Mouse (Mus musculus): ENCODE measurements around the gene Fcgr1.
"Not testable (repeated sequence)": the region's sequence is repeated elsewhere in the genome, so short reads cannot be mapped to it uniquely, and the experiment has no call there.

Fcgr1 gene

DNA sequence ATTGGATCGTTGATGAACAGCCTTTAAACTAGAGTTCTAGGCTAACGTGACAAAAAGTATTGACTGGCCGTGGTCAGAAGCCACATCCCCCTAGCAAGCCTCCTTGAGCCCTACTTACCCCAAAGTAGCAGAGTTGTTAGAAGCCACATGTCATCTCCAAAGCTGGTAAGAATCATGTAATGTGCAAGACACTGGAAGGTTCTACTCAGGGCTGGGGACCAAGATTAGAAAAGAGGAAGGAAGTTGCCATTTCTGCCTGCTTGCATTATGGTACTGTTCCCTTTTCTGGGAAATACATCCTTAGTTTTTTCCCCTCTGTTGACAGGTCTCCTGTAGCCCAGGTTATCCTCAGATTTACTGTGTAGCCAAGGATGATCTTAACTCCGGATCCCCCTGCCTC is at the start of gene Fcgr1:
Gene Fcgr1 (minus strand): TSS at position 183 of the 400 bp plus-strand sequence.
- peak; percentile 99 for DNase-seq (ENCODE audit: extremely low read depth, low read depth)

DNA sequence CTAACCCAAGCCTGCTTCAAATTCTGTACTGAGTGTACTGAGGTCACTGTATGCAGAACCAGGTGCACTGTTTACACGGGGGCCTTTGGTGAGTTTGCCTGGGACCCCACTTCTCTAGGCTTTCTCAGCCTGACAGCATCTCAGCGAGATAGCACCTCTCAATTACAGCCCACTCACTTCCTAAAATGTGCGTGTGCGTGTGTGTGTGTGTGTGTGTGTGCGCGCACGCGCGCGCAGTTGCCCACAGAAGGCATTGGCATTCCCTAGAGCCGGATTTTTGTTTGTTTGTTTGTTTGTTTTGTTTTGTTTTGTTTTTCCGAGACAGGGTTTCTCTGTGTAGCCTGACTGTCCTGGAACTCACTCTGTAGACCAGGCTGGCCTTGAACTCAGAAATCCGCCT is 48.9 kb upstream of the Fcgr1 start:
- DNase-seq (ENCODE audit: extremely low read depth, low read depth), result not testable (repeated sequence)

DNA sequence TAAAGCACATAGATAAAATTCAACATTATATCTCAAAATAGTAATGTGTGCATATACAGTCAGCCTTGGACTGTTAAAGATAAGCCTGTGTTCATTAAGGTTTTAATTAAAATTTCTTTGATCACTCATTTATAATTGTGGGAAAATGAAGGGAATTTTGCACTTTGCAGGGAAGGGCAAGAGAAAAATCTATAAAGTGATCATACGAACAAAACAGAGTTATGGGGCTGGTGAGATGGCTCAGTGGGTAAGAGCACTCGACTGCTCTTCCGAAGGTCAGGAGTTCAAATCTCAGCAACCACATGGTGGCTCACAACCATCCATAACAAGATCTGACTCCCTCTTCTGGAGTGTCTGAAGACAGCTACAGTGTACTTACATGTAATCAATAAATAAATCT is 48.3 kb upstream of the Fcgr1 start:
- DNase-seq (ENCODE audit: extremely low read depth, low read depth), result not testable (repeated sequence)

GRCm38 (mm10) chr3:96340611-96341312 is 47.0 kb upstream of the Fcgr1 start:
- peak; percentile 89 for DNase-seq (ENCODE audit: extremely low read depth, low read depth)

DNA sequence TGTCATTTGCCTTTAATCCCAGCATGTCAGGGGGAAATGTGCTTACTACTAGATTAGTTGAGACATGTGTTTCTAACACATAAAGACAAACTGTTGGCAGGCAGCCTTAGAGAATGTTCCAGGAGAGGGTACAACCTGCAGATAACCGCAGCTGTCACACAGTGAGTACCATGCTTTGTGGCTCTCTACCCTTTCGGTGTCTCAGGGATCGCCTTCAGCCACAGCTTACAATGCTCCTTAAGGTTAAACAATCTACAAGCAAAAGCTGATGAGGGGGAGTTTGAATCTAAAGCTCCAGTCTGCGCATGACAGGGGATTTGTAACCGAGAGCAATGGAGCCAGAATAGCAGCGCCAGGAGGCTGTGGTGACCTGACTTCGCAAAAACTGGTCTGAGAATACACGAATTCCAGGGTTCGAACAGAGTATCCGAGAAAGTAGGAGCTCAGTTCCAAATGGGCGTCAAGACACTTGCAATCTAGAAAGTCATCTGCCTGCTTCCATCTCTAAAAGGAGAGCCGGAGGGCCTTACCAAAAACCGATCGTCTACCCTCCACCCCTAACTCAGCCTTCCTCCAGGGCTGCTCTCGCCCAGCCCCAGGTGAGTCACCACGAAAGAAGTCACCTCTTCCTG is 45.2 kb upstream of the Fcgr1 start:
- DNase-seq (ENCODE audit: extremely low read depth, low read depth), result peak; percentile 77

DNA sequence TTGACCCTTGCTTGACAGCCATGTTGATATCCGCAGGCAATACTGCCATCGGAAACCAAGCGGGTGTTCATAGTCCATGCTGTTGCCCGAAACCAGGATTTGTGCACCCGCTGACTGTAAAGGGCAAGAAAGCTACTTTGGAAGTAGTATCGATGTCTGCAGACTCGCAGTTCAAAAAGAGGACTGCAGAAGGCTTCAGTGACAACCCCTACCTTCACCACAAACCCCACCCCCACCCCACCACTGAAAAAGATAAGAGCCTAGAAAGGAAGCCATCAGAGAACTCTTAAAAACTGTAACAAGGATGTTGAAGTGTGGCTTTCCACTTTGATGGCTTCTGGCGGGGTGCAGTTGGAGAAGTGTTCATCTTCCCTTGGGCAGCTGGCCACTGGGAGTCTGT is 44.3 kb upstream of the Fcgr1 start:
- peak; percentile 90 for DNase-seq (ENCODE audit: extremely low read depth, low read depth)

DNA sequence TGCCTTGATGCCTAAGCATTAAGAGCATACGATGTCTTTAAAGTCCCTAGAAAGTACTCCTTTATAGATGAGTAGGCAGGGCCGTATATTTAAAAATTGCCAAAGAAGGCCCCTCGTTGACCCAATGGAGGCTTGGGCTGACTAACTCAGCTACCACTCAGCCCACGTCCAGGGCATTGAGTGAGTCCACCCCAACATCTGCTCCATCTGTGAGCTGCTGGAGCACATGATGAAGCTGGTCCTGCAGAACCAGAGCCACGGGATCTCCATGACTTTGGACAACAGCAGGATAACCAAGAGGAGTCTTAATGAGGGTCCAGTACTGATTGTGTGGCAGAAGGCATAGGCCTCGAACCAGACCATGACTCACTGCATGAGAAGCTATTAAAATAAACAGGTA is 43.5 kb upstream of the Fcgr1 start:
- DNase-seq (ENCODE audit: extremely low read depth, low read depth), result no peak

- no peak for DNase-seq (ENCODE audit: extremely low read depth, low read depth)
These were observed 42.9 kb upstream of the Fcgr1 start for GRCm38 (mm10) chr3:96336636-96337035.

GRCm38 (mm10) chr3:96335591-96335990 is 41.8 kb upstream of the Fcgr1 start:
- no peak for DNase-seq (ENCODE audit: extremely low read depth, low read depth)

GRCm38 (mm10) chr3:96335163-96335550 is 41.4 kb upstream of the Fcgr1 start:
- DNase-seq (ENCODE audit: extremely low read depth, low read depth), result no peak

GRCm38 (mm10) chr3:96334175-96335162 is 40.7 kb upstream of the Fcgr1 start:
- DNase-seq (ENCODE audit: extremely low read depth, low read depth), result peak; percentile 82

- peak; percentile 85 for DNase-seq (ENCODE audit: extremely low read depth, low read depth)
These were observed 39.8 kb upstream of the Fcgr1 start for GRCm38 (mm10) chr3:96333396-96334174.

GRCm38 (mm10) chr3:96332631-96333395 is 39.0 kb upstream of the Fcgr1 start:
- peak; percentile 100 for DNase-seq (ENCODE audit: extremely low read depth, low read depth)

- no peak for DNase-seq (ENCODE audit: extremely low read depth, low read depth)
These were observed 38.2 kb upstream of the Fcgr1 start for GRCm38 (mm10) chr3:96332000-96332399.

GRCm38 (mm10) chr3:96331438-96331837 is 37.7 kb upstream of the Fcgr1 start:
- no peak for DNase-seq (ENCODE audit: extremely low read depth, low read depth)

DNA sequence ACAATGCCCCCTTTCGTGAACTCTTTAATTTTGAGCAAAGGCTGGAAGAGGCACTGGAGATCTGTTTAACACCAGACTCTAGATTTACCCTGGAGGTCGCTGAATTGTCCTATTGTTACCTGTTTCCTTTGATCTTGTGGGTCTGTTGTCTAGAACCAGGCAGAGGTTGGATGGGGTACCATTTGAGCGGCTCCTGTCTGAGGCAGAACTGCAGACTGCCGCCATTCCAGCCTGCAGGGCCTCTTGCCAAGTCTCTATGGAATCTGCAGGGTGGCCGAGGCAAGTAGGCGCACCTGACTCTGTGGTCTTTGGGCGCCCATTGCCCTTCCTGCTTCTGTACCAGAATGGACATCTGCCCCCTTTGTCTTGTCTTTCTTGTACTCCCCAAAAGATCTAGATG is 36.8 kb upstream of the Fcgr1 start:
- DNase-seq (ENCODE audit: extremely low read depth, low read depth), result no peak

DNA sequence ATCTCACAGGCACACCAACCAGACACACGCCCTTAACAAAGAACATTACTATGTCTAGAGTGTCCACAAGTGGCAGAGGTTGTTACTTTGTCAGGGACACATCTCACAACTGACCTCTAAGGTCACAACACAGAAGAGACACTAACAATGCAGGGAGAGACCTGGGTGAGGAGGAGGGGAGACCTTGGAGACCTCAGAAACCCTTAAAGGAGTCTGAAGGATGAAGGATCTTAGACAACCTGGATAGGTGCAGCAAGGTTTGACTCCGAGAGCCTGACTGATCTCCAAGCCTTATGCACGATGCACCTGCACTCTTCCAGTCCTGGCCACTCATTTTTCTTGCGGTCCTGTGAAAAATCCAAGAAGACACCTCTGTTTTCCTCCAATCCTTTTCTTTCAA is 36.4 kb upstream of the Fcgr1 start:
- no peak for DNase-seq (ENCODE audit: extremely low read depth, low read depth)

DNA sequence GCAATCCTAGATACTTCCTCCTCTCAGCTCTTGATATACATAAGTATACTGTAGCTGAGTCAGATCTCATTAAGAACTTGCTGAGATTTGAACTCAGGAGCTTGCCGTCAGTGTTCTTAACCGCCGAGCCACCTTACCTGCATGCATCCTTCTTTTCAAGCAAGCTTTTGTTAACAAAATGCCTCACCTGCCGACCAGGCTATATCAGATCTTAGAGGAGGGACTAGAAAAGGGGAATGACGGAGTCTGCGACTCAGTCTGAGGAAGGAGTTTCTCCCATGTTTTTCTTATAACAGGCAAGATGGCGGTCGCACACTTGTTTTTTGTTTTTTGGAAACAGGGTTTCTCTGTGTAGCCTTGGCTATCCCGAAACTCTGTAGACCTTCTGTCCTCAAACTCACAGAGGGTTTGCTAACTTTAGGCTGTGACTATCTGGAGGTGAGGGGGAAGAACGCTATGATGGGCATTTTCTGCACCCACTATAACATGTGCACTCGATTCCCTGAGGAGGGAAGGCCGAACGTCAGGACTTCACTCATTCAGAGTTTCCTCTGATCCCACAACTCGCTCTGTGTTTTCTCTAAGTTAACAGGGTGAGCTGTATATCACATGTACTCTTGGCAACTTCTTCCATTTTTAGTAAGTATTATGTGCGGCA is 35.1 kb upstream of the Fcgr1 start:
- DNase-seq (ENCODE audit: extremely low read depth, low read depth), result peak; percentile 100

DNA sequence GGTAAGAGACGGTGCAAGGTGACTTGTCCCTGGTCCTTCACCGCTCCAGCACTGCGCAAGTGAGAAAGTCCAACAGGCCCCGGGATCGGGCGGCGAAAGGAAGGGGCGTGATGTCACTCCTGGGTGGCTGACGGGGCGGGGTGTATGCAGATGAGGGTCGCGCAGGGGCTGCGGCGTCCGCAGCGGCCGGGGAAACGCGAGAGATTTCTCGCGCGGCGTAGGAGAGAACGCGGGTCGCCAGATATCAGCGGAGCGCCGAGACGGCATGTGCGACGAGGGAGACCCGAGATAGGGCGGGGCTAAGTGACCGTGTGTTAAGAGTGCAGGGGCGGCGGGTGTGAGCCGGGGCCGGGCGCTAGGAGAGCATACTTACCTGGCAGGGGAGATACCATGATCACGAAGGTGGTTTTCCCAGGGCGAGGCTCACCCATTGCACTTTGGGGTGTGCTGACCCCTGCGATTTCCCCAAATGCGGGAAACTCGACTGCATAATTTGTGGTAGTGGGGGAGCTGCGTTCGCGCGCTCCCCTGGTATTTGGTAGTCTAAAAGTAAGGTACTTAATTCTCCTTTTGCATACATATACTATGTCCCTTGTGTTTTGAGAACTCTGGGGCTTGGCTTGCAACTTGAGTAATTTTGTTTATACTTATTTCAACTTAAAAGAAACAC is 34.4 kb upstream of the Fcgr1 start:
- DNase-seq (ENCODE audit: extremely low read depth, low read depth), result not testable (repeated sequence)

Data from MEL-GATA-1-ER (cell line).